Mouse (Mus musculus) liver, embryonic 15.5 days (tissue): ENCODE measurements around the gene Gm3448. TPM values are rescaled to one million over a fixed set of nuclear protein-coding genes. Genes with fewer than 3 reads are reported as not detected.
"Not testable (repeated sequence)": the region's sequence is repeated elsewhere in the genome, so short reads cannot be mapped to it uniquely, and the experiment has no call there.

Experiments
- ATAC-seq: fragments of 200-750 bp; cut with Nextera tagmentation; 2 replicates; pipeline ENCODE4 v1.8.0; 2017; ENCODE audit warnings: moderate number of reproducible peaks, mild to moderate bottlenecking, moderate library complexity; ENCODE audit not compliant: insufficient read depth
- H3K27ac ChIP-seq: fragments of 300-500 bp; sonication (generic); replicated peaks from 2 replicates; pipeline ENCODE4 v1.5.1; 2015; ENCODE audit warnings: mild to moderate bottlenecking, inconsistent platforms
- H3K27me3 ChIP-seq: fragments of 300-500 bp; sonication (generic); 2 replicates; pipeline ENCODE4 v1.6.1; 2015; ENCODE audit warnings: mild to moderate bottlenecking, inconsistent platforms
- H3K36me3 ChIP-seq: fragments of 300-500 bp; sonication (generic); replicated peaks from 2 replicates; pipeline ENCODE4 v1.6.1; 2015; ENCODE audit warnings: moderate library complexity, mild to moderate bottlenecking, inconsistent platforms
- H3K4me1 ChIP-seq: fragments of 300-500 bp; sonication (generic); replicated peaks from 2 replicates; pipeline ENCODE4 v1.6.1; 2015; ENCODE audit warnings: inconsistent platforms
- H3K4me2 ChIP-seq: fragments of 300-500 bp; sonication (generic); 2 replicates; pipeline ENCODE4 v1.6.1; 2015; ENCODE audit warnings: moderate library complexity, mild to moderate bottlenecking, inconsistent platforms
- H3K4me3 ChIP-seq: fragments of 300-500 bp; sonication (generic); replicated peaks from 2 replicates; pipeline ENCODE4 v1.5.1; 2015; ENCODE audit warnings: mild to moderate bottlenecking, inconsistent platforms
- H3K9ac ChIP-seq: fragments of 300-500 bp; sonication (generic); 2 replicates; pipeline ENCODE4 v1.6.1; 2015; ENCODE audit warnings: moderate library complexity, mild to moderate bottlenecking, inconsistent platforms
- H3K9me3 ChIP-seq: fragments of 300-500 bp; sonication (generic); replicated peaks from 2 replicates; pipeline ENCODE4 v1.6.1; 2016; ENCODE audit warnings: inconsistent platforms
- WGBS: fragments of 180-500 bp; shearing (Covaris S2); methylation state at CpG from one replicate; pipeline ENCODE4 v1.1.7; 2015; ENCODE audit warnings: mixed read lengths; ENCODE audit not compliant: insufficient replicate concordance; 5-methylcytosine and 5-hydroxymethylcytosine counted together
- polyA plus RNA-seq: library from polyadenylated mRNA; unstranded; fragments of >200 nt; fragmentation: Nextera tagmentation; extraction: Ambion mirVana; gene quantifications from 2 replicates; pipeline ENCODE4 v1.2.1, GENCODE M21; 2015

Gm3448 gene
- polyA plus RNA-seq, 1 experiment from 2014 or later: 1.8 TPM

GRCm38 (mm10) chr17:14992522-14993138 lies 48.7 kb downstream of the Gm3448 start:
- H3K4me3 ChIP-seq, H3K27ac ChIP-seq, H3K27me3 ChIP-seq, H3K4me2 ChIP-seq, H3K9me3 ChIP-seq, H3K4me1 ChIP-seq, H3K36me3 ChIP-seq, H3K9ac ChIP-seq: not testable (repeated sequence)
- no CpG with 5 or more reads among the region's 98 CpGs for WGBS
- peak; percentile 74 for ATAC-seq

GRCm38 (mm10) chr17:14990116-14990702 lies 51.1 kb downstream of the Gm3448 start:
- not testable (repeated sequence) for ATAC-seq, H3K4me3 ChIP-seq, H3K27me3 ChIP-seq, H3K4me2 ChIP-seq, H3K4me1 ChIP-seq, H3K9me3 ChIP-seq, H3K36me3 ChIP-seq, H3K9ac ChIP-seq, H3K27ac ChIP-seq
- WGBS: 87% methylated on average over 4 of the region's 5 CpGs

- ATAC-seq: peak; percentile 95
- not testable (repeated sequence) for H3K9ac ChIP-seq, H3K36me3 ChIP-seq, H3K4me1 ChIP-seq, H3K27ac ChIP-seq, H3K27me3 ChIP-seq, H3K9me3 ChIP-seq
- Histone ChIP-seq H3K4me3 (peak within 1 kb of the TSS; percentile 35), H3K4me2 (peak within 1 kb of the TSS; percentile 46; the same call in 1 of the 2 replicates)
- no CpG with 5 or more reads among the region's 60 CpGs for WGBS
Measured at GRCm38 (mm10) chr17:14978362-14979038, 62.8 kb downstream of the Gm3448 start, which contains the start of the genes 9030025P20Rik and Gm3417. 9030025P20Rik (plus strand) TSS chr17:14978468. Gm3417 (minus strand) TSS chr17:14978790.

GRCm38 (mm10) chr17:14977718-14978361 lies 63.5 kb downstream of the Gm3448 start:
- ATAC-seq, H3K4me1 ChIP-seq, H3K27me3 ChIP-seq, H3K9me3 ChIP-seq, H3K27ac ChIP-seq, H3K36me3 ChIP-seq, H3K9ac ChIP-seq: not testable (repeated sequence)
- peak overlapping the region; percentile 46; the same call in 1 of the 2 replicates for H3K4me2 ChIP-seq
- H3K4me3 ChIP-seq: peak overlapping the region; percentile 35
- 0% methylated on average over 4 of the region's 7 CpGs for WGBS

- not testable (repeated sequence) for H3K9me3 ChIP-seq, H3K27ac ChIP-seq, H3K36me3 ChIP-seq, H3K4me1 ChIP-seq, H3K4me3 ChIP-seq, H3K4me2 ChIP-seq, H3K9ac ChIP-seq, H3K27me3 ChIP-seq
- ATAC-seq: peak; percentile 79
- no CpG with 5 or more reads among the region's 6 CpGs for WGBS
Measured at GRCm38 (mm10) chr17:14968373-14968913, 72.9 kb downstream of the Gm3448 start.

GRCm38 (mm10) chr17:14961557-14962154 lies 79.7 kb downstream of the Gm3448 start:
- ATAC-seq: peak; percentile 53
- H3K4me3 ChIP-seq: not testable (repeated sequence)
- no CpG with 5 or more reads among the region's 44 CpGs for WGBS

GRCm38 (mm10) chr17:14960951-14961556 lies 80.3 kb downstream of the Gm3448 start, which contains the start of gene Phf10:
Phf10 (minus strand) TSS chr17:14961273.
- peak within 1 kb of the TSS; percentile 80 for H3K4me3 ChIP-seq
- peak within 1 kb of the TSS; percentile 89 for H3K27ac ChIP-seq
- ATAC-seq: peak; percentile 75
- peak within 1 kb of the TSS; percentile 80 for H3K4me2 ChIP-seq
- WGBS: under 1% methylated on average over 51 of the region's 100 CpGs
- H3K4me1 ChIP-seq: peaks cover 24% of the 10 kb centered on the region
- H3K36me3 ChIP-seq: peaks cover 20% of the 10 kb centered on the region
- H3K9ac ChIP-seq: peak within 1 kb of the TSS; percentile 92
- not testable (repeated sequence) for H3K9me3 ChIP-seq, H3K27me3 ChIP-seq

More at GRCm38 (mm10) chr17:14961557-14962154, 79.7 kb downstream of the Gm3448 start:
- not testable (repeated sequence) for H3K9ac ChIP-seq, H3K27ac ChIP-seq, H3K27me3 ChIP-seq, H3K9me3 ChIP-seq, H3K4me2 ChIP-seq
- Histone ChIP-seq H3K36me3 (peaks cover 14% of the 10 kb centered on the region; the same call in 1 of the 2 replicates), H3K4me1 (peaks cover 24% of the 10 kb centered on the region)

GRCm38 (mm10) chr17:14960520-14960919 lies 80.8 kb downstream of the Gm3448 start:
- peaks cover 20% of the 10 kb centered on the region for H3K36me3 ChIP-seq
- peak; percentile 23 for ATAC-seq
- peak overlapping the region; percentile 89 for H3K27ac ChIP-seq
- H3K4me1 ChIP-seq: peaks cover 24% of the 10 kb centered on the region
- H3K9ac ChIP-seq: peak overlapping the region; percentile 92
- H3K27me3 ChIP-seq: no peaks in the 10 kb centered on the region
- no peaks in the 10 kb centered on the region for H3K9me3 ChIP-seq
- peak overlapping the region; percentile 80 for H3K4me3 ChIP-seq
- under 1% methylated on average over 21 of the region's 23 CpGs for WGBS
- peak overlapping the region; percentile 80 for H3K4me2 ChIP-seq

- no peaks in the 10 kb centered on the region for H3K9me3 ChIP-seq
- WGBS: 16% methylated on average over 3 of the region's 3 CpGs
- H3K4me2 ChIP-seq: peak overlapping the region; percentile 78
- no peak; the same call in 1 of the 2 replicates for ATAC-seq
- H3K27ac ChIP-seq: peak overlapping the region; percentile 62; the same call in 1 of the 2 replicates
- H3K4me3 ChIP-seq: peak overlapping the region; percentile 80
- peaks cover 22% of the 10 kb centered on the region for H3K36me3 ChIP-seq
- peak overlapping the region; percentile 57 for H3K9ac ChIP-seq
- no peaks in the 10 kb centered on the region for H3K27me3 ChIP-seq
- H3K4me1 ChIP-seq: peaks cover 24% of the 10 kb centered on the region
Measured at GRCm38 (mm10) chr17:14959979-14960378, 81.4 kb downstream of the Gm3448 start.

- peak overlapping the region; percentile 80 for H3K4me3 ChIP-seq
- H3K9ac ChIP-seq: 0 out of 2 replicates have a peak overlapping the region, but pooled peaks have one; percentile 23
- H3K27ac ChIP-seq: peak overlapping the region; percentile 45; the same call in 1 of the 2 replicates
- peaks cover 29% of the 10 kb centered on the region for H3K4me1 ChIP-seq
- peak overlapping the region; percentile 78 for H3K4me2 ChIP-seq
- no peaks in the 10 kb centered on the region for H3K9me3 ChIP-seq
- WGBS: 32% methylated on average over 5 of the region's 5 CpGs
- H3K36me3 ChIP-seq: peaks cover 32% of the 10 kb centered on the region
- no peaks in the 10 kb centered on the region for H3K27me3 ChIP-seq
- ATAC-seq: no peak
Measured at GRCm38 (mm10) chr17:14958686-14959327, 82.5 kb downstream of the Gm3448 start.
